8 mouse cellular contexts compared by ENCODE assay signal in the genomic region with DNA sequence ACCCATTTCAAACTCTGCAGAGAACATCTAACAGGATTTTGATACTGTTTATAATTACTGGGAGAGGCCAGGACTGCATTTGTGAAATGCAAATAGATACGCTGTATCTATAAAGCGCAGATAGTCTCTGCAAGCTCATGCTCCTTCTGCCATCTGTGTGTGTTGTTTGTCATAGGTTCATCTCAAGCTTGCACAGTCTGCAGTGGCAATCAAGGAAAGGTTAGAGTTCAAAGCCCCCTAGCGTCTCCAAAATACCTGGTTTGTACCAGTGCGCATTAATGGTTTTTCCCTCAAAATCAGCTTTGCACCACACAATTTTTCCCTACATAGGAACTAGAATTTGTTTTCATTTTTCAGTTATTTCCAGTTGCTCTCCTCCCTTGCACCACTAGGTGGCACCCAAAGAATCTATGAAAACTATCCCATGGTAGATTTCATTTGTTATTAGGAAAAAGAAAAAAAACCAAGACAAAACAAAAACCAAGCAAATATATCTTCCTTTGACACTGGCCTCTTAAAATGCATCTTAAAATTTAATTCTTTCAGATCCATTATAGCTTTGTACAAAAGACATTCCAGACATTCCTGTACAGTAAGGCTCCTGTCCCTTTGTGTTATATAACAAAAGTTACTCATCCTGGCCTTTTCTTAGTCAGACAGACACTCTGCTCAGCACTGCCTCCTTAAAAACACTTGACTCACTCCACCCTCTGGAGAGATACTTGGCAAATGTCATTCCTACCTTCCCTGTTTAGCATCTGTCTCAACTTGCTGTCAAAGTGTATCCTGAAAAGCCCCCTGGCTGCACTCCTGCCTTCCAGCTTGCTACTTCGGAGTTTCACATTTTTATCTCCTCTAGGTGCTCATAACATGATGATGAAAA.
A peak's percentile ranks its signal among the peaks of the same experiment; 100 is the strongest.
DNase-seq lines count a peak whose midpoint lies in the region; ATAC-seq lines count a peak whose summit lies in the region.
"Had no signal": no experiment of that assay in that cellular context is flagged by ENCODE, and none has a peak within 500 bp of the region (broad histone marks: within the 10 kb centered on the region; RNA-seq: fewer than 3 reads in every experiment).

No protein-coding gene starts in this region.

- H3K36me3 ChIP-seq in forebrain, embryonic 15.5 days = no peaks in the 10 kb centered on the region
- no peaks in the 10 kb centered on the region for H3K36me3 ChIP-seq in liver, embryonic 13.5 days
- H3K36me3 ChIP-seq: limb, embryonic 15.5 days had no signal

- no peaks in the 10 kb centered on the region for H3K4me1 ChIP-seq in forebrain, embryonic 15.5 days
- H3K4me1 ChIP-seq in liver, embryonic 13.5 days (replicated peaks) = no peaks in the 10 kb centered on the region
- H3K4me1 ChIP-seq: limb, embryonic 15.5 days had no signal

- DNase-seq in 416B (ENCODE audit: low read depth) = peak; percentile 62
- peak; percentile 16 for DNase-seq in CD4-positive helper T cell, adult 2 months (ENCODE audit: low read depth, low spot score)
- peak; percentile 13 for DNase-seq in c-Kit-positive CD71-positive TER-119-positive erythroid progenitor cells, embryonic 14.5 days (ENCODE audit: low spot score)
- peak; percentile 67 for DNase-seq in kidney, postnatal 10 days
- DNase-seq in liver, embryonic 13.5 days = peak; percentile 3
- peak; percentile 72 for DNase-seq in right cerebral cortex, adult 18-20 months

- H3K9me3 ChIP-seq in forebrain, embryonic 15.5 days = no peaks in the 10 kb centered on the region
- no peaks in the 10 kb centered on the region for H3K9me3 ChIP-seq in liver, embryonic 13.5 days (replicated peaks)
- H3K9me3 ChIP-seq: limb, embryonic 15.5 days had no signal

- H3K27me3 ChIP-seq in forebrain, embryonic 15.5 days = no peaks in the 10 kb centered on the region
- no peaks in the 10 kb centered on the region for H3K27me3 ChIP-seq in liver, embryonic 13.5 days
- H3K27me3 ChIP-seq: limb, embryonic 15.5 days had no signal

- H3K27ac ChIP-seq in forebrain, embryonic 15.5 days (replicated peaks) = no peak overlapping the region
- no peak overlapping the region for H3K27ac ChIP-seq in liver, embryonic 13.5 days
- H3K27ac ChIP-seq: limb, embryonic 15.5 days had no signal

- H3K4me2 ChIP-seq in forebrain, embryonic 15.5 days (replicated peaks) = no peak overlapping the region
- no peak overlapping the region for H3K4me2 ChIP-seq in liver, embryonic 13.5 days
- H3K4me2 ChIP-seq: limb, embryonic 15.5 days had no signal

- 79% methylated on average over 5 of the region's 5 CpGs for WGBS in forebrain, embryonic 15.5 days
- 66% methylated on average over 5 of the region's 5 CpGs for WGBS in liver, embryonic 13.5 days (ENCODE audit: insufficient replicate concordance)

- no peak overlapping the region for H3K9ac ChIP-seq in forebrain, embryonic 15.5 days (replicated peaks)
- no peak overlapping the region for H3K9ac ChIP-seq in liver, embryonic 13.5 days
- H3K9ac ChIP-seq: limb, embryonic 15.5 days had no signal

- peak; percentile 72 for ATAC-seq in forebrain, embryonic 15.5 days (replicated peaks)
- ATAC-seq in liver, embryonic 13.5 days (ENCODE audit: low read depth) = no peak

- H3K4me3 ChIP-seq in forebrain, embryonic 15.5 days = no peak overlapping the region
- H3K4me3 ChIP-seq in liver, embryonic 13.5 days (replicated peaks) = no peak overlapping the region
- H3K4me3 ChIP-seq: limb, embryonic 15.5 days had no signal

Comparison
In these comparisons a context has a peak if more than half of its experiments do, and no peak if none do; other contexts are left out.
1. DNase-seq: peak in every context shown above with its lines; median percentile 72 in right cerebral cortex, adult 18-20 months; 67 in kidney, postnatal 10 days; 62 in 416B; 16 in CD4-positive helper T cell, adult 2 months; 13 in c-Kit-positive CD71-positive TER-119-positive erythroid progenitor cells, embryonic 14.5 days; 3 in liver, embryonic 13.5 days.